Mouse (Mus musculus) adipose tissue, adult 10 weeks (tissue): ENCODE results near the gene Prdm11. TPM values are rescaled to one million over a fixed set of nuclear protein-coding genes. Genes with fewer than 3 reads are reported as not detected.

Source experiments
- polyA plus RNA-seq: library from polyadenylated mRNA; stranded (reverse); fragments of 350-450 nt; fragmentation: Illumina TruSeq; extraction: RNeasy Lipid Tissue Mini Kit (QIAGEN cat#74804); gene quantifications from one replicate; pipeline ENCODE4 v1.2.3, GENCODE M21; 2014; ENCODE audit warnings: low read depth, low replicate concordance

Prdm11 gene
- polyA plus RNA-seq: 5.5 TPM

GRCm38 (mm10) chr2:93045818-93046508, at the start of gene Prdm11:
Gene Prdm11 (minus strand): TSS chr2:93046167.

Other genes with a start within 250 kb of the Prdm11 start
- 1.1 TPM for gene Syt13, start 131.1 kb downstream of the Prdm11 start, polyA plus RNA-seq
- 42.9 TPM for gene Trp53i11, start 141.4 kb upstream of the Prdm11 start, polyA plus RNA-seq